Mouse (Mus musculus) forelimb bud, embryonic 11.5 days (tissue): ENCODE measurements around the gene Bgn.

ENCODE experiments used
- DNase-seq: peaks from one replicate; pipeline ENCODE4 v3.0.0-alpha.2; 2012; ENCODE audit warnings: low read depth, low spot score

The Bgn gene

GRCm38 (mm10) chrX:73490186-73490585, 6.8 kb downstream of the Bgn start:
- no peak for DNase-seq

- no peak for DNase-seq
Measured at GRCm38 (mm10) chrX:73490804-73491203, 7.4 kb downstream of the Bgn start.

GRCm38 (mm10) chrX:73493567-73493966, 10.2 kb downstream of the Bgn start:
- peak; percentile 72 for DNase-seq

- DNase-seq = no peak
Measured at GRCm38 (mm10) chrX:73496746-73497145, 13.3 kb downstream of the Bgn start.

- no peak for DNase-seq
Measured at GRCm38 (mm10) chrX:73505130-73505735, 21.8 kb downstream of the Bgn start.

GRCm38 (mm10) chrX:73506577-73506976, 23.2 kb downstream of the Bgn start:
- no peak for DNase-seq

GRCm38 (mm10) chrX:73509209-73509608, 25.8 kb downstream of the Bgn start:
- DNase-seq = no peak

GRCm38 (mm10) chrX:73512904-73513303, 29.5 kb downstream of the Bgn start:
- no peak for DNase-seq

- no peak for DNase-seq
Measured at GRCm38 (mm10) chrX:73516556-73516955, 33.2 kb downstream of the Bgn start.

- DNase-seq = no peak
Measured at GRCm38 (mm10) chrX:73517060-73517600, 33.7 kb downstream of the Bgn start.

GRCm38 (mm10) chrX:73520692-73521091, 37.3 kb downstream of the Bgn start:
- no peak for DNase-seq

- no peak for DNase-seq
Measured at GRCm38 (mm10) chrX:73524318-73525222, 41.2 kb downstream of the Bgn start.

GRCm38 (mm10) chrX:73525223-73526140, 42.1 kb downstream of the Bgn start:
- no peak for DNase-seq

GRCm38 (mm10) chrX:73526410-73526887, 43.0 kb downstream of the Bgn start:
- DNase-seq = no peak

GRCm38 (mm10) chrX:73537875-73538274, 54.5 kb downstream of the Bgn start:
- DNase-seq = no peak

GRCm38 (mm10) chrX:73543340-73543739, 59.9 kb downstream of the Bgn start:
- DNase-seq = peak; percentile 9
